Mouse (Mus musculus): ENCODE data around the gene Cnih2.
"Not testable (repeated sequence)": the region's sequence is repeated elsewhere in the genome, so short reads cannot be mapped to it uniquely, and the experiment has no call there.

Cnih2 gene

GRCm38 (mm10) chr19:5094243-5094632 is 4.1 kb downstream of the Cnih2 start:
- DNase-seq (ENCODE audit: low spot score): peak; percentile 97

- DNase-seq (ENCODE audit: low spot score): no peak
Measured at GRCm38 (mm10) chr19:5093481-5094242, 4.7 kb downstream of the Cnih2 start.

- DNase-seq (ENCODE audit: low spot score): no peak
Measured at GRCm38 (mm10) chr19:5092083-5092482, 6.2 kb downstream of the Cnih2 start.

GRCm38 (mm10) chr19:5089324-5089723 is 9.0 kb downstream of the Cnih2 start:
- DNase-seq (ENCODE audit: low spot score): no peak

GRCm38 (mm10) chr19:5087884-5088728 is 10.2 kb downstream of the Cnih2 start, which contains the start of gene Yif1a:
Gene Yif1a, plus strand, starts transcription at chr19:5088538.
- peak; percentile 98 for DNase-seq (ENCODE audit: low spot score)

- DNase-seq (ENCODE audit: low spot score): not testable (repeated sequence)
Measured at GRCm38 (mm10) chr19:5086533-5086932, 11.8 kb downstream of the Cnih2 start.

GRCm38 (mm10) chr19:5085145-5085863 is 13.0 kb downstream of the Cnih2 start, which contains the start of gene Tmem151a:
Gene Tmem151a, minus strand, starts transcription at chr19:5085531.
- DNase-seq (ENCODE audit: low spot score): no peak

- no peak for DNase-seq (ENCODE audit: low spot score)
Measured at GRCm38 (mm10) chr19:5084834-5085144, 13.5 kb downstream of the Cnih2 start.

GRCm38 (mm10) chr19:5083961-5084833 is 14.1 kb downstream of the Cnih2 start:
- DNase-seq (ENCODE audit: low spot score): no peak

- no peak for DNase-seq (ENCODE audit: low spot score)
Measured at GRCm38 (mm10) chr19:5082596-5082995, 15.7 kb downstream of the Cnih2 start.

GRCm38 (mm10) chr19:5082005-5082404 is 16.3 kb downstream of the Cnih2 start:
- DNase-seq (ENCODE audit: low spot score): no peak

- DNase-seq (ENCODE audit: low spot score): no peak
Measured at GRCm38 (mm10) chr19:5079279-5079678, 19.0 kb downstream of the Cnih2 start.

- DNase-seq (ENCODE audit: low spot score): no peak
Measured at GRCm38 (mm10) chr19:5073518-5073917, 24.8 kb downstream of the Cnih2 start.

- DNase-seq (ENCODE audit: low spot score): peak; percentile 93
Measured at GRCm38 (mm10) chr19:5073028-5073427, 25.3 kb downstream of the Cnih2 start.

- peak; percentile 81 for DNase-seq (ENCODE audit: low spot score)
Measured at GRCm38 (mm10) chr19:5072389-5073019, 25.8 kb downstream of the Cnih2 start.

GRCm38 (mm10) chr19:5071545-5072369 is 26.6 kb downstream of the Cnih2 start:
- DNase-seq (ENCODE audit: low spot score): peak; percentile 95

GRCm38 (mm10) chr19:5071077-5071476 is 27.2 kb downstream of the Cnih2 start:
- DNase-seq (ENCODE audit: low spot score): no peak

GRCm38 (mm10) chr19:5069978-5070377 is 28.3 kb downstream of the Cnih2 start:
- DNase-seq (ENCODE audit: low spot score): no peak

- DNase-seq (ENCODE audit: low spot score): no peak
Measured at GRCm38 (mm10) chr19:5069486-5069885, 28.8 kb downstream of the Cnih2 start.

- DNase-seq (ENCODE audit: low spot score): no peak
Measured at GRCm38 (mm10) chr19:5068570-5069234, 29.6 kb downstream of the Cnih2 start.

Data from embryo, embryonic 10 days (tissue).